Mouse (Mus musculus) E14TG2a.4 (cell line): Measurements from ENCODE around the gene Acacb.
A peak's percentile ranks its signal among the peaks of the same experiment; 100 is the strongest.

Source experiments
- H3K27me3 ChIP-seq: 2 replicates; pipeline ENCODE4 v1.6.1; 2014; ENCODE audit warnings: low read length, control low read depth; ENCODE audit not compliant: insufficient read depth
- H3K36me3 ChIP-seq: 2 replicates; pipeline ENCODE4 v1.6.1; 2014; ENCODE audit warnings: low read length, control low read depth; ENCODE audit not compliant: insufficient read depth
- H3K4me1 ChIP-seq: replicated peaks from 2 replicates; pipeline ENCODE4 v1.6.1; 2014; ENCODE audit warnings: low read depth, low read length, control low read depth
- H3K4me3 ChIP-seq: replicated peaks from 2 replicates; pipeline ENCODE4 v1.5.1; 2014; ENCODE audit warnings: mild to moderate bottlenecking, low read length
- H3K9me3 ChIP-seq: 2 replicates; pipeline ENCODE4 v1.6.1; 2014; ENCODE audit warnings: low read length, control low read depth
- CTCF ChIP-seq: conservative IDR thresholded peaks from 2 replicates; pipeline ENCODE4 v1.5.1; 2014; ENCODE audit warnings: low read length
- NANOG ChIP-seq: IDR thresholded peaks from 2 replicates; pipeline ENCODE4 v1.6.1; 2014; ENCODE audit warnings: borderline replicate concordance, low read length, mixed read lengths
- POU5F1 ChIP-seq: IDR thresholded peaks from 2 replicates; pipeline ENCODE4 v1.6.1; 2014; ENCODE audit warnings: low read length, borderline replicate concordance

The Acacb gene

GRCm38 (mm10) chr5:114163117-114163696, 16.9 kb downstream of the Acacb start:
- H3K4me3 ChIP-seq = no peak overlapping the region
- H3K27me3 ChIP-seq = no peaks in the 10 kb centered on the region
- no peaks in the 10 kb centered on the region for H3K9me3 ChIP-seq
- H3K4me1 ChIP-seq = peaks cover 39% of the 10 kb centered on the region
- H3K36me3 ChIP-seq = no peaks in the 10 kb centered on the region
- no peak for TF ChIP-seq POU5F1
- no peak for TF ChIP-seq CTCF
- TF ChIP-seq NANOG = no peak

GRCm38 (mm10) chr5:114170345-114170744, 24.0 kb downstream of the Acacb start:
- TF ChIP-seq NANOG (no peak), CTCF (no peak)
- Histone ChIP-seq H3K9me3 (no peaks in the 10 kb centered on the region), H3K27me3 (no peaks in the 10 kb centered on the region), H3K36me3 (no peaks in the 10 kb centered on the region), H3K4me3 (no peak overlapping the region), H3K4me1 (peaks cover 42% of the 10 kb centered on the region)

GRCm38 (mm10) chr5:114172936-114173335, 26.6 kb downstream of the Acacb start:
- Histone ChIP-seq H3K27me3 (no peaks in the 10 kb centered on the region), H3K9me3 (no peaks in the 10 kb centered on the region), H3K4me1 (peaks cover 41% of the 10 kb centered on the region), H3K4me3 (no peak overlapping the region), H3K36me3 (no peaks in the 10 kb centered on the region)
- TF ChIP-seq POU5F1 (no peak), CTCF (no peak), NANOG (no peak)

GRCm38 (mm10) chr5:114173458-114173857, 27.1 kb downstream of the Acacb start:
- Histone ChIP-seq H3K4me3 (no peak overlapping the region), H3K36me3 (no peaks in the 10 kb centered on the region), H3K27me3 (no peaks in the 10 kb centered on the region), H3K4me1 (peaks cover 40% of the 10 kb centered on the region), H3K9me3 (no peaks in the 10 kb centered on the region)
- TF ChIP-seq POU5F1 (no peak), NANOG (no peak), CTCF (peak; percentile 43)

- Histone ChIP-seq H3K27me3 (no peaks in the 10 kb centered on the region), H3K9me3 (no peaks in the 10 kb centered on the region), H3K4me1 (peaks cover 45% of the 10 kb centered on the region), H3K36me3 (no peaks in the 10 kb centered on the region), H3K4me3 (peak overlapping the region; percentile 87; the same call in 1 of the 2 replicates)
- TF ChIP-seq POU5F1 = no peak
Observed at GRCm38 (mm10) chr5:114173877-114174581, 27.7 kb downstream of the Acacb start.

- no peaks in the 10 kb centered on the region for H3K36me3 ChIP-seq
- H3K4me1 ChIP-seq = peaks cover 51% of the 10 kb centered on the region
- H3K9me3 ChIP-seq = no peaks in the 10 kb centered on the region
- H3K4me3 ChIP-seq = peak overlapping the region; percentile 87
- H3K27me3 ChIP-seq = no peaks in the 10 kb centered on the region
- no peak for TF ChIP-seq NANOG
- TF ChIP-seq CTCF = peak; percentile 79
Observed at GRCm38 (mm10) chr5:114174639-114175038, 28.3 kb downstream of the Acacb start.

GRCm38 (mm10) chr5:114175596-114176171, 29.3 kb downstream of the Acacb start:
- TF ChIP-seq POU5F1 (no peak), CTCF (no peak), NANOG (0 out of 2 replicates have a peak, but pooled peaks have one; percentile 9)
- no peaks in the 10 kb centered on the region for H3K27me3 ChIP-seq
- no peaks in the 10 kb centered on the region for H3K9me3 ChIP-seq
- peaks cover 56% of the 10 kb centered on the region for H3K4me1 ChIP-seq
- H3K4me3 ChIP-seq = peak overlapping the region; percentile 87
- no peaks in the 10 kb centered on the region for H3K36me3 ChIP-seq

GRCm38 (mm10) chr5:114176548-114177400, 30.4 kb downstream of the Acacb start:
- TF ChIP-seq CTCF = peak; percentile 44
- no peak for TF ChIP-seq NANOG
- TF ChIP-seq POU5F1 = no peak
- H3K27me3 ChIP-seq = no peaks in the 10 kb centered on the region
- H3K4me3 ChIP-seq = peak overlapping the region; percentile 87
- H3K36me3 ChIP-seq = no peaks in the 10 kb centered on the region
- H3K9me3 ChIP-seq = no peaks in the 10 kb centered on the region
- peaks cover 56% of the 10 kb centered on the region for H3K4me1 ChIP-seq
